Mouse (Mus musculus) forebrain, postnatal 0 days (tissue): ENCODE results near the gene Aph1b. TPM values are rescaled to one million over a fixed set of nuclear protein-coding genes. Genes with fewer than 3 reads are reported as not detected.
"Not testable (repeated sequence)": the region's sequence is repeated elsewhere in the genome, so short reads cannot be mapped to it uniquely, and the experiment has no call there.

ENCODE experiments used
- ATAC-seq: fragments of 200-750 bp; cut with Nextera tagmentation; 2 replicates; pipeline ENCODE4 v1.8.0; 2017; ENCODE audit warnings: mild to moderate bottlenecking, moderate library complexity
- DNase-seq: peaks from one replicate; pipeline ENCODE4 v3.0.0-alpha.2; 2015
- H3K27ac ChIP-seq: fragments of 300-500 bp; sonication (generic); 2 replicates; pipeline ENCODE4 v1.5.1; 2014; ENCODE audit warnings: low read depth, mild to moderate bottlenecking, antibody characterized with exemption, low read length, moderate library complexity, mixed read lengths
- H3K27me3 ChIP-seq: fragments of 300-500 bp; sonication (generic); 2 replicates; pipeline ENCODE4 v1.6.1; 2014; ENCODE audit warnings: mild to moderate bottlenecking, low read length, mixed read lengths; ENCODE audit not compliant: insufficient read depth
- H3K36me3 ChIP-seq: fragments of 300-500 bp; sonication (generic); 2 replicates; pipeline ENCODE4 v1.6.1; 2014; ENCODE audit warnings: mild to moderate bottlenecking, moderate library complexity; ENCODE audit not compliant: insufficient read depth
- H3K4me1 ChIP-seq: fragments of 300-500 bp; sonication (generic); 2 replicates; pipeline ENCODE4 v1.6.1; 2014; ENCODE audit warnings: antibody characterized with exemption; ENCODE audit not compliant: insufficient read depth
- H3K4me2 ChIP-seq: fragments of 300-500 bp; sonication (generic); 2 replicates; pipeline ENCODE4 v1.6.1; 2014; ENCODE audit warnings: low read depth, mild to moderate bottlenecking, moderate library complexity
- H3K4me3 ChIP-seq: fragments of 300-500 bp; sonication (generic); 2 replicates; pipeline ENCODE4 v1.5.1; 2014; ENCODE audit warnings: low read depth, low read length, mixed read lengths
- H3K9ac ChIP-seq: fragments of 300-500 bp; sonication (generic); 2 replicates; pipeline ENCODE4 v1.6.1; 2014; ENCODE audit warnings: mild to moderate bottlenecking
- H3K9me3 ChIP-seq: fragments of 300-500 bp; sonication (generic); 2 replicates; pipeline ENCODE4 v1.6.1; 2016; ENCODE audit warnings: low read length
- CTCF ChIP-seq: sonication (generic); IDR thresholded peaks from 2 replicates; pipeline ENCODE4 v1.5.1; 2016; ENCODE audit warnings: antibody characterized with exemption, control low read depth, low read depth
- WGBS: fragments of 180-500 bp; shearing (Covaris S2); extraction: QIAGEN DNeasy Blood & Tissue Kit; methylation state at CpG from one replicate; pipeline ENCODE4 v1.1.7; 2014; 5-methylcytosine and 5-hydroxymethylcytosine counted together
- polyA plus RNA-seq: library from polyadenylated mRNA; unstranded; fragments of >200 nt; fragmentation: Nextera tagmentation; extraction: Ambion mirVana; gene quantifications from 2 replicates; pipeline ENCODE4 v1.2.1, GENCODE M21; 2015
- total RNA-seq: library from RNA; depleted of rRNA; stranded (reverse); fragments of >200 nt; gene quantifications from 2 replicates; pipeline ENCODE4 v1.2.3, GENCODE M21; 2014

Gene Aph1b
- total and polyA plus RNA-seq, 2 experiments from 2014 or later = 17.7 to 37.8 TPM

DNA sequence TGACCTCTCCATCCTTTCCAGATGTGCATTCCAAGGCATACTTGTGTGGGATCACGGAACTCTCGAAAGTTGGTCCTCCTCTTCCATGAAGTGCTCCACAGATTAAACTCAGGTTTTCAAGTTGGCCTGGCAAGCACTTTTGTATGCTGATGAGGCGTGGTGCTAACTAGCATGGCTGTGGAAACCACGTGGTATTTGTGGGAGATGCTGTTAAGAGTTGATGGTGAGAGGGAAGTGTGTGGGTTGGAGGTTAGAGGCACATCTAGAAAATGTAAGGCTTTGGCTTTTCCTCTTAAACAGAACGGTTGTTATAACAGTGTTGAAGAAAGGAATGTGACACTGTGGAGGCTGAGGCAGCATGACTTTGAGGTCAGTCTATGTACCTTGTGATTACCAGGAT is 25.7 kb upstream of the Aph1b start:
- TF ChIP-seq CTCF = no peak
- no peak overlapping the region for H3K27ac ChIP-seq
- H3K9me3 ChIP-seq = no peaks in the 10 kb centered on the region
- H3K4me3 ChIP-seq = no peak overlapping the region
- no peak overlapping the region for H3K4me2 ChIP-seq
- H3K36me3 ChIP-seq = no peaks in the 10 kb centered on the region
- no peaks in the 10 kb centered on the region for H3K27me3 ChIP-seq
- WGBS = 85% methylated on average over 5 of the region's 5 CpGs
- no peak overlapping the region for H3K9ac ChIP-seq
- no peaks in the 10 kb centered on the region for H3K4me1 ChIP-seq
- ATAC-seq (no peak), DNase-seq (no peak)

DNA sequence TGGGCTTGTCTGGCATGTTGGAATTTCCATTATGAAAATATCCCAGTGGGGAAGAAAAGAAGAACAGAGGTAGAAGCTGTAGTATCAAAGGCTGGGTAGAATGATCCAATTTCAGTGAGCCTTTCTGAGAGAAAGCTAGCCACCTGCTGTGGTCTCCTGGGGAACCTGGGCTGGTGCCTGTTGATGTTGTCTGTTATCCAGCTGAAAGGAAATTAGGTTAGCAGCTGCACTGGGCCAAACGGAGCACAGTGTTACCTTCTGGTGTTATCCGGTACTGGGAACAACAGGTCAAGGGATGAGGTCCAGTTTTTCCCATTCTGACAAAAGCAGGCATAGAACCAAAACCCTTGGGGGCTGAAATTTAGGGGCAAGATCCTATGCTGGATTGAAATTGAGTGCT is 18.1 kb upstream of the Aph1b start:
- H3K4me3 ChIP-seq = no peak overlapping the region
- no peak for ATAC-seq
- no peaks in the 10 kb centered on the region for H3K9me3 ChIP-seq
- no peak overlapping the region for H3K27ac ChIP-seq
- no peaks in the 10 kb centered on the region for H3K36me3 ChIP-seq
- no peaks in the 10 kb centered on the region for H3K4me1 ChIP-seq
- H3K9ac ChIP-seq = no peak overlapping the region
- WGBS = 21% methylated on average over 2 of the region's 2 CpGs
- no peak for TF ChIP-seq CTCF
- no peak overlapping the region for H3K4me2 ChIP-seq
- no peak for DNase-seq
- H3K27me3 ChIP-seq = no peaks in the 10 kb centered on the region

DNA sequence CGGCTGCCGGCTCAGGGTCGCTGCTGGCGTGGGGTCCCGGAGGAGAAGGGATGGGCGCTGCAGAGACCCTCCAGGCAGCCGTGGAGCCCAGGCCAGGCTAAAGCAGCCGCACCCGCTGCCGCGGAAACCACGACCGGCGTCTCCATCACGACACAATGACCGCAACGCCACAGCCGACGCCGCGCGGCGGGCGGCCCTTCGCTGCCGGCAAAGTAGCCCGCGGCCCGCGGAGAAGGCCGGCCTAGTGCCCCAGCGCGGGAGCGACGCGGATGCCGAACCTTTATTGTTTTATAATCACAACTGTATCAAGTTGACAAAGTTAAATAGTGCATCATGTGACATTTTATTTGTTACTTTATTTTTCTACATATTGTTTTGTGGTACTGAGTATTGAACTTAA is 10.7 kb upstream of the Aph1b start:
- not testable (repeated sequence) for DNase-seq, H3K4me1 ChIP-seq, ATAC-seq, H3K27ac ChIP-seq, H3K36me3 ChIP-seq, H3K9ac ChIP-seq, H3K9me3 ChIP-seq
- WGBS = under 1% methylated on average over 30 of the region's 37 CpGs
- Histone ChIP-seq H3K4me2 (peak overlapping the region; percentile 48), H3K4me3 (peak overlapping the region; percentile 22), H3K27me3 (peaks cover 10% of the 10 kb centered on the region)

DNA sequence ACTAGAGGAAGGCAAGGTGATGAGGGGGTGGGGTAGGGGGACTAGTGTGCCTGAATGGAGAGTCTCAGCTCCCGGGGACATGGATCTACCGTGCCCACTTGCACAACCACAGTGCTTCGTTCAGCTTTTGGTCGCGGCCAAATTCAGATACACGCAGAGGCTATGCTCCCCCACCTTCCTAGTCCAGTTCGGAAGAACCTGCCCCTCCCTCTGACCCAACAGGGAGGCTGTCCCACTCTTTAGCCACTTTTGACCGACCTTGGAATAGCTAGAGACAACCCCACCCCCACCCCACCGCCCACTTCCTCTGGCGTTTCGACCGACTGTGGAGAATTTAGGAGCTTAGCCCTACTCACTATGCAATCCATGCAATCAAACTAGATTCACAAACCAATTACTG is 6.7 kb upstream of the Aph1b start:
- Histone ChIP-seq H3K4me3 (no peak overlapping the region), H3K36me3 (no peaks in the 10 kb centered on the region), H3K27ac (no peak overlapping the region), H3K4me1 (no peaks in the 10 kb centered on the region), H3K4me2 (no peak overlapping the region), H3K27me3 (peaks cover 8% of the 10 kb centered on the region), H3K9me3 (no peaks in the 10 kb centered on the region), H3K9ac (no peak overlapping the region)
- no peak for TF ChIP-seq CTCF
- DNase-seq = no peak
- WGBS = 52% methylated on average over 12 of the region's 12 CpGs
- no peak for ATAC-seq

DNA sequence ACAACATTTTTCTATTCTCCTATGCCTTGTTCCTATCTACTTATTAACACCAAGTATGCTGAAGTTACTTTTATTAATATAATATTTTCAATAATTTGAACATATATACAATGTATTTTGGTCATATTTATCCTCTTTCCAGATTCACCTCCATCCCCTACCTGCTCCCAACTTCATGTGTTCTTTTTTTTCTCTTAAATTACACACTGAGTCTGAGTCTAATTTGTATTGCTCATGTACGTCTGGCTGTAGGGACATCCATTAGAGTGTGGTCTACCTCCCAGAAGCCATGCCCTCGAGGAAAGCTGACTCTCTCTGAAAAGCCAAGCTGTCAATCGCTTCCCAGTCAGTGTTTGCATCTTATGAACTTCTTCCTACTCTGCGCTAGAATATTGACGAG is 1.4 kb upstream of the Aph1b start, which contains the start of gene Gm10647:
TSS of gene Gm10647 (plus strand) at position 301 of the 400 bp plus-strand sequence.
- peak within 1 kb of the TSS; percentile 80; the same call in 1 of the 2 replicates for H3K27ac ChIP-seq
- H3K9me3 ChIP-seq = no peaks in the 10 kb centered on the region
- no peaks in the 10 kb centered on the region for H3K36me3 ChIP-seq
- 79% methylated on average over 5 of the region's 5 CpGs for WGBS
- peak within 1 kb of the TSS; percentile 67 for H3K4me2 ChIP-seq
- no peak for DNase-seq
- H3K4me3 ChIP-seq = peak within 1 kb of the TSS; percentile 81
- no peak for ATAC-seq
- H3K4me1 ChIP-seq = peaks cover 3% of the 10 kb centered on the region; the same call in 1 of the 2 replicates
- H3K27me3 ChIP-seq = no peaks in the 10 kb centered on the region
- H3K9ac ChIP-seq = peak within 1 kb of the TSS; percentile 92
- TF ChIP-seq CTCF = no peak

DNA sequence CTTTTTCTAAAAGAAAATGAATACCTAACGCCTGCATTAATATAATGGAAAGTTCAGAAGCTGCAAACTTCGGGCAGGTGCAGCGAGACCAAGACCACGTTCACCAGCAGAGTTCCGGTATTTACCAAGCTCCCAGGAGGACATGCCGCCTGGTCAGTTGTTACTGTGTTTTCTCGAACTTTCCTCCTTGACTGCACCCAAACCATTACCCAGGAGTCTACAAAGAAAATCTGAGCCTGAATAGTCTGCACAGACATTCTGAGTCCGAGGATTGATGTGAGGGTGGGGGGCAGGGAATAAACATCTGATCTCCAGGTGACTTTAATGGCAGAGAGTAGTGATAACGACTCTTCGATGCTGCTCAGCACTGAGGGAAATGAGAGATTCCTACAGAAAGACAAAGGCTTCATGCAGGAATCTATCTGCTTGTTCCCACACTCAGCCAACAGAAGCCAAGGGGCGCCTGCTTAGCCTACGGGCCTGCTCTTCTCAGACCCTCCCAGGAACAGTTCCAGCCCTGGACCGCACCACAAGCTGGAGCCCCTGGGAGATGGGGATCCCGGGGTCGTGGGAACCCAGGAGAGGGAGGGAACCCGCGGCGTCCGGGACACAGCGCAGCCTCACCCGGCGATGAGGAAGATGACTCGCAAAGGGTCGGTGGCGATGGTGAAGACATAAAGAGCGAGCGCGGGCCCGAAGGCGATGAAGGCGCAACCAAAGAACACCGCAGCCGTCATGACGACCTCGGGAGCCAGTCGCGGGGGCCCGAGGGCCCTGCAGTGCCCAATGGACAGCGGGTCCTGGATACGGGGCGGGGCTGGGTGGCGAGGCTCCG is 444 bp downstream of the Aph1b start:
- peaks cover 3% of the 10 kb centered on the region; the same call in 1 of the 2 replicates for H3K4me1 ChIP-seq
- H3K27ac ChIP-seq = peak overlapping the region; percentile 80
- no peaks in the 10 kb centered on the region for H3K9me3 ChIP-seq
- WGBS = 3% methylated on average over 43 of the region's 43 CpGs
- peaks cover 8% of the 10 kb centered on the region; the same call in 1 of the 2 replicates for H3K36me3 ChIP-seq
- no peak for TF ChIP-seq CTCF
- ATAC-seq = peak; percentile 44
- peak overlapping the region; percentile 81 for H3K4me3 ChIP-seq
- no peak for DNase-seq
- peak overlapping the region; percentile 67 for H3K4me2 ChIP-seq
- no peaks in the 10 kb centered on the region for H3K27me3 ChIP-seq
- H3K9ac ChIP-seq = peak overlapping the region; percentile 92

DNA sequence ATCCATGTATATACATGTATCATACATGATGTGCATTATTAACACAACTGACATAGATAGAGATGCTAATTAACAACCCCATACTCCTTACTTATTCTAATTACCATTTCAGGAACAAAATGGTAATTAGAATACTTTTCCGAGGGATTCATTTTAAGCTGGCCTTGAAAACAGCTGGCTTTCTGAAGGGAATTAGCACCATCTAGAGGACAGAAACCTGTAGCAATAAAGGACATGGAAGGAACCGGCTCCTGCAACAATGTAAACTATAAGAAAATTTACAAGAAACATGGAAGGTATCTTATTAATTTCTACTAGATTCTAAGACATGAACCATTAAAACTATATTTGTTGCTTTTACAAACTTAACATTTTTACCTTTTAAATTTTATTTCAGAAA is 7.5 kb downstream of the Aph1b start:
- Histone ChIP-seq H3K36me3 (peaks cover 10% of the 10 kb centered on the region; the same call in 1 of the 2 replicates), H3K4me3 (no peak overlapping the region), H3K9me3 (no peaks in the 10 kb centered on the region), H3K4me1 (peaks cover under 1% of the 10 kb centered on the region; the same call in 1 of the 2 replicates), H3K27me3 (no peaks in the 10 kb centered on the region), H3K27ac (no peak overlapping the region), H3K4me2 (no peak overlapping the region), H3K9ac (no peak overlapping the region)
- peak; percentile 80 for DNase-seq
- WGBS = 4% methylated on average over 2 of the region's 2 CpGs
- peak; percentile 66; the same call in 1 of the 2 replicates for ATAC-seq
- peak; percentile 79 for TF ChIP-seq CTCF
